Mouse (Mus musculus): ENCODE results near the gene Abhd10. TPM values are rescaled to one million over a fixed set of nuclear protein-coding genes. Genes with fewer than 3 reads are reported as not detected.

Gene Abhd10
- polyA plus RNA-seq, 1 experiment = 17.2 TPM

GRCm38 (mm10) chr16:45685295-45685694 is 57.5 kb downstream of the Abhd10 start:
- no peak for TF ChIP-seq CTCF (IDR thresholded peaks at IDR 0.05; ENCODE audit: low read depth, low read length)
- TF ChIP-seq POLR2A (IDR thresholded peaks at IDR 0.05; ENCODE audit: borderline replicate concordance, low read depth, low read length) = no peak
- H3K27ac ChIP-seq (ENCODE audit: insufficient read depth, low read depth, low read length) = no peak overlapping the region
- H3K4me1 ChIP-seq (ENCODE audit: control insufficient read depth, insufficient read depth, low read length) = no peaks in the 10 kb centered on the region
- H3K4me3 ChIP-seq (ENCODE audit: insufficient read depth, low read length) = no peak overlapping the region

GRCm38 (mm10) chr16:45684815-45685214 is 57.9 kb downstream of the Abhd10 start:
- no peak overlapping the region for H3K27ac ChIP-seq (ENCODE audit: insufficient read depth, low read depth, low read length)
- no peak for TF ChIP-seq POLR2A (IDR thresholded peaks at IDR 0.05; ENCODE audit: borderline replicate concordance, low read depth, low read length)
- peak; percentile 91 for TF ChIP-seq CTCF (IDR thresholded peaks at IDR 0.05; ENCODE audit: low read depth, low read length)
- H3K4me3 ChIP-seq (ENCODE audit: insufficient read depth, low read length) = no peak overlapping the region
- no peaks in the 10 kb centered on the region for H3K4me1 ChIP-seq (ENCODE audit: control insufficient read depth, insufficient read depth, low read length)

Other genes starting within 250 kb of the Abhd10 start
- gene Gm609, start 250.0 kb downstream of the Abhd10 start, polyA plus RNA-seq (2012; ENCODE audit: insufficient read depth, insufficient read length, missing spikeins) = not detected in 2 replicates
- not detected in 2 replicates for gene Gm17783, start 210.9 kb downstream of the Abhd10 start, polyA plus RNA-seq (2012; ENCODE audit: insufficient read depth, insufficient read length, missing spikeins)
- gene Slc9c1, start 207.6 kb downstream of the Abhd10 start, polyA plus RNA-seq (2012; ENCODE audit: insufficient read depth, insufficient read length, missing spikeins) = not detected in 2 replicates
- gene Gcsam, start 132.6 kb downstream of the Abhd10 start, polyA plus RNA-seq (2012; ENCODE audit: insufficient read depth, insufficient read length, missing spikeins) = not detected in 2 replicates
- gene BC016579, start 88.9 kb downstream of the Abhd10 start, polyA plus RNA-seq (2012; ENCODE audit: insufficient read depth, insufficient read length, missing spikeins) = not detected in 2 replicates
- not detected in 2 replicates for gene Tmprss7, start 49.3 kb downstream of the Abhd10 start, polyA plus RNA-seq (2012; ENCODE audit: insufficient read depth, insufficient read length, missing spikeins)
- 0.44 TPM in 1 of 2 replicates, not detected in the other for gene Tagln3, start 18.3 kb downstream of the Abhd10 start, polyA plus RNA-seq (2012; ENCODE audit: insufficient read depth, insufficient read length, missing spikeins)
- gene Phldb2, start 210.6 kb upstream of the Abhd10 start, polyA plus RNA-seq (2012; ENCODE audit: insufficient read depth, insufficient read length, missing spikeins) = 0.44 and 1.3 TPM in 2 replicates